Mouse (Mus musculus) R1 (cell line): ENCODE measurements around the gene Gm34653.
"Not testable (repeated sequence)": the region's sequence is repeated elsewhere in the genome, so short reads cannot be mapped to it uniquely, and the experiment has no call there.

Experiments used
- DNase-seq: peaks from one replicate; pipeline ENCODE4 v3.0.0-alpha.2; 2018; ENCODE audit warnings: low read depth, low spot score

Gene Gm34653

DNA sequence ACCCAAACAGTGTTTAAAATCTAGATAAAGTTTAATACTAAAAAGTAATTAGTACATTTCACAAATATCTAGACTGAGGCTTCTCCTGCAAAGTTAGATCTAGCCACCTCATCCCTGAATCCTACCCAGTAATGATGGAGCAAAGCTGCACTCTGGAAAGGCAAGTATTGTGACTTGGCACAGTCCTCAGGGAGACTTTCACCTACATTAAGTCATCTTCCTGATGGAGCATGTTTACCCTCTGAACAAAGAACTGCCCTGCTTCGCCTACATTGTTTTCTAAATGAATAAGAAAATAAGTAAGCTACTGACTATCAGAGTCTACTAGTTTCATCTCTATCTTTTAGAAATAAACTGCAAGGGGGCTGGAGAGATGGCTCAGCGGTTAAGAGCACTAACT is 14.3 kb upstream of the Gm34653 start:
- no peak for DNase-seq

DNA sequence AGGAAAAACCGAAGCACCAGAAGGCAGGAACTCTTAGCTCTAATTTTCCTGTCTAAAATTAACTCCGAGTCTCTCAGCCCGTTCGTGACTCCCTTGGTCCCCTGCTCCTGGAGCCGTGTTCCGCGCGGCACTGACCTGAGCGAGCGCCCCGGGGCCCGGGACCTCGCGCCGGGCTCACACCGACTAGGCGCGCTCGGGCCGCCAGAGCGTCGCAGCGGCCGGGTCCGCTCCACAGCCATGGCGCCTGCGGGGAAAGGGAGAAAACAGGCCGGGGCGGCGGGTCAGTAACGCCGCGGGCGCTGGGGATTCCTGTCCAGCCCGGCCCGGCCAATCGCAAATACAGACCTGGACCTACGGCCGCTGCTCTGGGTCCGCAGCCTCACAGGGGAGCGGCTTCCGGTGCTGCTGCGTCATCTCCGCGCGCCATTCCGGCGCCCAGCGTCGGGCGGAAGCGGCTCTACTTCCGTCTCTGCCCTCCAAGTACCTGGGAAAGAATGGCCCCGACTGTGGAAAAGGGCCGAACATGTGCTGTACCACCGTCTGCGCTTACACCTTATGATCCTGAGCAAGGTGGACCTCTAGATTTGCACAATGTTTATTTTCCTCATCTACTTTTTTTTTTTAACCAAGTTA is 6.9 kb upstream of the Gm34653 start, which contains the start of gene Fbxw2:
Gene Fbxw2 (minus strand): TSS at position 485 of the 633 bp plus-strand sequence.
- peak; percentile 93 for DNase-seq

DNA sequence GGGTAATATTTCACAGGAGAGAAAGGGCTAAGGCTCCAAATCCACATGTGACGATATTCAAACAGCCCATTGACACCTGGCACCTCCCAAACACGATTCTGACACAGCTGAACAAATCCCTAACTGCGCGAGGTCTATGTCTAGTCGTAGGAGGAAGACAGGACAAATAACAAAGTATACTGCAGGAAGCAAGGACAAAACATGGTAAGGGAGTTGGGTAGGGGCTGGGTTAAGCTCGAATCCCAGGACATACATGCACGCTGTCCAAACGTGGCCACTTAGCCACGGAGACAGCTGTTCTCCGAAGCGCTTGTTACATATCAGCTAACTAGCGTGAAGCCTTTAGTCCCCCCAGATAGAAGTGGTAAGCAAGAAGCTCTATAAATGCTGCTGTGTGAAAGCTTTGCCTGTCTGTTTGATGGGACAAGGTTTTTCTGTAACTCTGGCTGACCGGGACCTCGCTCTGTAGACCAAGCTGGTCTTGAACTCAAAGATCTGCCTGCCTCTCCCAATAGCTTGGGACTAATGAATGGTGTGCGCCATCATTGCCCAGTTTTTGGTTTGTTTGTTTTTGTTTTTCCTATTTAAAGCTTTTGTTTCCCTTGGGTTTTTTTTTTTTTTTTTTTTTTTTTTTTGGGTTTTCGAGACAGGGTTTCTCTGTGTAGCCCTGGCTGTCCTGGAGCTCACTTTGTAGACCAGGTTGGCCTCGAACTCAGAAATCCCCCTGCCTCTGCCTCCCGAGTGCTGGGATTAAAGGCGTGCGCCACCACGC is 6.2 kb upstream of the Gm34653 start:
- no peak for DNase-seq

DNA sequence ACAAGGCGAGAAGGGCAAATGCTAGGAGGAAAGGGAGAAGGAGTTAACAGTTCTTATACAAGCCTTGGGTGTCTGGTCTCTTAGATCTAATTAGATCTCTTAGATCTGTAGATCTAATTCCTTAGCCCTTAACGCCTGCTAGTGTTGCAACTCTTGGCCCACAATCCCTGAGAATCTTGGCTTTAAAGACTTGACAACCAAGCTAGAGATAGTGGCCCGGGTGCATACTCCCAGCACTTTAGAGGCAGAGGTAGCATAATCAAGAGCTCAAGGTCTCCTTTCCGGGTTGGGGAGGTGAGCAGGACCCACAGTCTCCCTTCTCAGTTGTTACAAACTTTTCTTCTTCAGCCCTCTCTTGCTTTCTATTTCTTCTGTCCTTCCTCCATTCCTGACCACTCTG is 5.2 kb upstream of the Gm34653 start:
- no peak for DNase-seq

DNA sequence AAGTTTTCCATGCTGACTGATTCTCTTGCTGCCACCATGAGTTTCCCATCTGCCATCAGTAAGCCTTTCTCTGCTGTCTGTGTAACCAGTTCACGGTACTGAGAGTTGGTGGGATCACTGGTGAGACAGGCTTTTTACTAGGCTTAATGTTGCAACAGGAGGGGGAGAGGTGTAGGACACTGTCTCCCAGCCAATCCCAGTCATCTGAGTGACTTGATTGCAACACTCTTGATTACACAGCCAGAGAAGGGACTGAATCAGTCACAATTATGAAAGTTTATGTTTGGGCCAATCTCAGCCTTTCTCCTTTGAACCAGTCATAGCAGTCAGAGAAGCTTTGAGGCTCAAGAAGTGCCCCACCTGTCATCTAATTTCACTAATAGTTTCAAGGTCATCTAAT is 4.8 kb upstream of the Gm34653 start:
- no peak for DNase-seq

DNA sequence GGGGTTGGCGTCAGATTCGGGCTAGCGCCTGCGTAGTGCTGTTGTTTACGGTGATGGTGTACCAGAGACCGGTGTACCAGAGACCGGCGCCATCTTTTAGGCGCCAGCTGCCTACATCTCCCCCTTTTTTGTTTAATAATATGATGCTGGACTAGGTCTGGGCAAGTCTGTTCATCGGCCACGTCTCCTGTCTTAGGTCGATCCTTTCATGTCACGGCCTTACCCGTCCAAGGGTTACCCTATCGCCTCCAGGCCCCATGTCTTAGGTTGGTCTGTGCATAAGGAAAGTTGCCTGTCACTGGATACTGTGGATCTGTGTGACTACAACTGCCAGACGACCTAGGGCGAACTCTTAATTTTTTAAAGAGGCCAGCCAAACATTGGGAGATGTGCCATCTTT is 2.7 kb upstream of the Gm34653 start:
- DNase-seq = peak; percentile 59

DNA sequence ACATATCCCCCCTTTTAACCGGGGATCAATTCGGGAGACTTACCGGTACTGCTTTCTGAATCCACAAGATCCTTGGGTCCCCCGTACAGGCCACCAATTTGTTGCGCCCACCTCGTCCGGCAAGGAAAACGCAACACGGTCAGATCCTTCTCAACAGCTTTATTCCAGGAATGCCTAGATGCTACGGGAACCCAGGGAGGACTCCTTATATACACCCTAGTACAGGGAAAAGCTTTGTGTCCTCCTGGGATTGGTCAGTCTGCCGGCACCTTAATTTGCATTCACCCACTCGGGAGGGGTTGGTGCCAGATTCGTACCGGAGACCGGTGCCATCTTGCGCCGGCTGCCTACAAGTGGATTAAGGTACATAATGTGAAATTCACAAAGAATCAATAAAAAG is 817 bp downstream of the Gm34653 start:
- peak; percentile 33 for DNase-seq

DNA sequence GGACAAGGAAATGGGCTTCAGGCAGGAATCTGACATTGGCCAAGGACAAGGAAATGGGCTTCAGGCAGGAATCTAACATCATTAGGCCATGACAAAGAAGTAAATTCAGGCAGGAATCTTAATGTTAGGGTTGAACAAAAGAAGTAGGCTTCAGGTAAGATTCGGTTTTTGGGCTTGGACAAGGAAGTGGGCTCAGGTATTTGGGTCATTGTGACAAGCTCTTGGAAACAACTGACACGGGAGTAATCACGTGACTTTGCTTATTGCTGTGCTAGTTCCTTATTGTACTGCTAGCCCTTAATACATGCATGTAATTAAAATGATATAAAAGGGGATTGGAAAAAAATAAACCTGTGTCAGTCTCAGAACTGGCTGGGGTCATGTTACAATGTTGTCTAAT is 2.9 kb downstream of the Gm34653 start:
- DNase-seq = peak; percentile 82

DNA sequence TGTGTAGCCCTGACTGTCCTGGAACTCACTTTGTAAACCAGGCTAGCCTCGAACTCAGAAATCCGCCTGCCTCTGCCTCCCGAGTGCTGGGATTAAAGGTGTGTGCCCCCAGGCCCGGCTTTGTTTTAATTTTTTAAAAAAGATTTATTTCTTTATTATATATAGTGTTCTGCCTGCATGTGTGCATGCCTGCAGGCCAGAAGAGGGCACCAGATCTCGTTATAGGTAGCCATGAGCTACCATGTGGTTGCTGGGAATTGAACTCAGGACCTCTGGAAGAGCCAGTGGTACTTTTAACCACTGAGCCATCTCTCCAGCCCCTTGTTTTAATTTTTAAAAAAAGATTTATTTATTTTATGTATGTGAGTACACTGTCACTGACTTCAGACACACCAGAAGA is 7.3 kb downstream of the Gm34653 start:
- DNase-seq = not testable (repeated sequence)

DNA sequence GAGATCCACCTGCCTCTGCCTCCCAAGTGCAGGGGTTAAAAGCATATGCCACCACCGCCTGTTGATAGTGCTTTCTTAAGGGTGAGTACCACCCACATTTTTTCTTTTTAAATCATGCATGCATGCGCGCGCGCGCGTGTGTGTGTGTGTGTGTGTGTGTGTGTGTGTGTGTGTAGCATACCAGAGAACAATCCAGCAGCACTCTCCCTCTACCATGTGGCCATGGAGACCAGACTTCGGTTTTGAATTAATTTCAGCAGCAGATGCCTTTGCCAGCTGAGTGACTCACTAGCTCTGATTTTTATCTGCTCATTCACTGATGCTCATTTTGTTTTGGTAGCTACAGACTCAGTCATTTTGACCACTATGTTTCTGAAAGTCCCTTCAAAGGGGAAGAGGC is 8.9 kb downstream of the Gm34653 start:
- no peak for DNase-seq

DNA sequence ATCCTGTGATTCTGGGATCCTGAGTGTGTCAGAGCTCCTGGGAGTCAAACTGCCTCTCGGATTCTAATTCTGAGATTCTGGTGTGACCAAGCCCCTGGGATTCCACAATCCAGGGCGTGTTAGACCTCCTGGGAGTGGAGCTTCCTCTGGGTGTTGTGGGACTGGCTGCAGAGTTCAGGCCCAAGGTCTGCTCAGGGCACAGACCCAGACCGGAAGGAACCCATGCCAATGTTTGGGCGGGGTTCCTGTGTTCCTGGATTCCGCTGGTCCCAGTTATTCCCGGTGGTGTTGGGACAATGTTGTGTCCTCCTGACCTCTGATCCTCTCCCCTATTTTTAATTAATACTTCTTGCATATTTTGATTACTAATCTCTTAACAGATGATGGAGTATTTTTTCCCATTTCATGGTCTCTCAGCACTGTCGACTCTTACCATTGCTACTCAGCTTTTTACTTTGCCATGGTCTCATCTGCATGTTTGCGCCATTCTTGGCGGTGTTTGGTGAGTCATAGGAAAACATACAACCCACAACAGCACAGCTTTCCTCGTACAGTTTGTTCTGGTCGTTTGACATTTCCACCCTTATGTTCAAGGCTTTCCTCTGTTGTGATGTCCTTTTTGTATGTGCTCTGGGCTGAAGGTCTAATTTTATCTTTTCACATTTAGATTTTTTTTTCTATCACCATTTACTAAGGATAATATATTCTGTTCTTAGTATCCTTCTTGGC is 10.6 kb downstream of the Gm34653 start:
- peak; percentile 80 for DNase-seq

DNA sequence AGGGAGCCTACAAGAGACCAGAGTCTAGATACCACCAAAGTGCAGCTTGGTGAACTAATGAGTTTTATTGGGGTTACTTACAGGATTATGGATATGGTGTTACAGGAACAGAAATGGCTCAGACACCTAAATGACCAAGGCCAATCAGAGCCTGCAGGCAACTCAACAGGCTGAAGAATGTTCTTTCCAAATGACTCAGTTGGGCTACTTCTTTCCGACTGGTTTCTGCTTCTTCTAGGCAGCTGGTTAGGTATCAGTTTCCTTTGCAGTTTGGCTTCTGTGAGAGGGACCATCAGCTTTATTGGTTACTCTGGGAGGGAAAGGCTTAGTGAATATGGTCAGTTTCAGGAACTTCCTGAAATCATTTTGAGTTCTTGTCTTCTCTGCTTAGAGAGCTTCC is 14.9 kb downstream of the Gm34653 start:
- DNase-seq = no peak

DNA sequence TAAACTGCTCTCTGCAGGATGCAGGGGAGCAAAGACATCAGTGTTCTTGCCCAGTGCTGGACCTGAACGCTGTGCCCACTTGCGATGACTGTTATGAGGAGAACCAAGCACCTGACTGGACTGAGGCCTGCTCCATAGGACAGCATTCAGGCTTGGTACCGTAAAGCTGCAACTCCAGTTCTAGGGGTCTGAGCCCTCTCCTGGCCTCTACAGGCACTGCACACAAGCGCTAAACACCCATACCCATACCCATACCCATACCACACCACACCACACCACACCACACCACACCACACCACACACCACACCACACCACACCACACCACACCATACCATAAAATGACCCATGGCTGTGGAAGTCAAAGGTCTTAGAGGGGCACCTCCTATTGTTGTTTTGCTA is 22.5 kb downstream of the Gm34653 start:
- peak; percentile 40 for DNase-seq

DNA sequence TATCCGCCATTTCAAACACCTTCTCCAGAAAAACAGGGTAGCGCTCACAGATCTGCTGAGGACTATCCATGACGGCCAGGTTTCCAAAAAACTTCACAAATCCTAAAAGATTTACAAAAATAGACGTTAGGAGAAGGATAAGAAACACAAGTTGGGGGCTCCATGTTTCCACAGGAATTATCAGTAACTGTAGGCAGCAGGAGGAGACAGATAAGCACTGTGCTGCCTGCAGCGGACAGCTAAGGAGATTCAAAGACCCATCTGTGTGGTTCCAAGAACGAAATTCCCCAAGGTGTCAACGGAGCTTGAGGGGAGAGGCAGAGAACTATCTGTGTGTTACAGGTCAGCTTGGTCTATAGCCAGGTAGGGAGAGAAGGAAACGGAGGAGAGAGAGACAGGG is 24.9 kb downstream of the Gm34653 start:
- no peak for DNase-seq

DNA sequence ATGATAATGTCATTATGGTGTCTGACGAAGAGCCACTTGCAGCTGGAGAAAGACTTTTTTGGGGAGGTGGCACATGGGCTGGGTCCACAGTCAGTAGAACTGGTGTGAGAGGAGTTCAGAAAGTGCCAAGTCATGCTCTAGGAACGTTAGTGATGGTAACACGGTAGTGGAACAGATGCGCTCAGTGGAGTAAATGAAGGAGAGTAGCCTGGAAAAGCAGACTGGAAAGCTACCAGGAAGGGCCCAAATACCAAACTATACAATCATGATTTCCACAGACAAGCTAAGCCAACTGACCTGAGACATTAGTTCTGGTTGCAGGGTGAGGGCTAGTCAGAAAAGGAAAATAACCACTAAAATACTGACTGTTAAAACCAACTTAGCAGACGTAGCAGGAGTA is 36.9 kb downstream of the Gm34653 start:
- peak; percentile 49 for DNase-seq

DNA sequence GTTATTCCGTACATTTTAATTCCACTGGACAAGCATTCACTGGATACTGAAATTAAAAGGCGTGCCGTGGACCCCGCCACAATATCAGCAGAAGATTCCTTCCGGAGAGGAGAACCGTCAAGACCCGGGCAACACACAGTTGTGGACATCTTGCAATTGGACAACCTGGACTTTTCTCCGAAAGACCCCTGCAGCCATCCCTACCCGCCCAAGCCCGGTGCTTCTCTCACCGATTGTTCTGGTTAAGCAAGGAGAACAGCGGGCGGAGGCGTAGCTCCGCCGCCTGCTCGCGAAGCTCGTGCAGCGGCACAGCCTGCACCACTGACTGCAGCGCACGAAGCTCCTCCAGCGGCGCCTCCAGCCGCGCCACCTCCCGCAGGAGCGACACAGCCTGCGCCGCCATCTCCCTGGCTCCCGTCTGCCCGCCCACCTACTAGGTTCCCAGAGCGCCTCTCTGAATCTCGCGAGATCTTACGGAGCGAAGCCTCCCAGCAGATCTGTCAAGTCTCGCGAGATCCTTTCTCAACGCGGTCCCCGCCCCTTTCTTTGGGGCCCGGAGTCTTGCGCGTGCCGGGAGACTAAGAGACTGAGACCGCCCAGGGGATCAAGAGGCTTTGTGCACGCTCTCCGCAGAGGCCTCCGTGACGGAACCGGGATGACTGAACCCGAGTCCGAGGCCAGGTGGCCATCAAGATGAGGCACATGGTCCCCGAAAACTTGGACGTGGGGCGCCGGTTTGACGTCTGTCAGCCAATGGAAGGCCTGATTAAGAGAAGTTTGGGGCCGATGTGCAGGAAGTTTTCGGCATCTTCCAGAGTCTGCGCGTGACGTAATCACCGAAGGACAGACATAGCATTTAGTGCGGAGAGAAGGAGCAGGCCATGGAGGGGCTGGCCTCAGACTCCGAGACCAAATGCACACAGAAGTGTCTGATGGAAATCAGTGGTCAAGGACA is 38.0 kb downstream of the Gm34653 start:
- DNase-seq = peak; percentile 100

DNA sequence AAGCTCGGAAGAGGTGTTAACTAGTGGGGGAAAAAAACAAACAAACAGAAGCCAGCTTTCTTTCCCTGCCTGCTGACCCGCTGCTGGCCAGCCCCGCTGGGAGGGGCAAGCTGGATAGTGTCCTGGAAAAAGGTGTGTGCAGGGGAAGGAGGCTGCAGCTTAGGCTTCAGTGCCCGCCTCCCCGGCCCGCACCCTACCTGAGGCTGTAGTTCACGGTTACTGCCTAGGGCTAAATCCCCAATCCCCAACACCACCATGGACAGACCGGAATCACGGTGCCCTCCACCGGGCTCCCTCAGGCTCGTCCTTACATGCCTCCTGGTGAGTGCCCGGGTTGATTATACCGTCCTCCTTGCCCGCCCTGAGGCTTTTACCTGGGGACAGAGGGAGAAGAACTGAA is 41.5 kb downstream of the Gm34653 start, which contains the start of gene Cutal:
Gene Cutal (plus strand): TSS at position 126 of the 400 bp plus-strand sequence.
- no peak for DNase-seq

DNA sequence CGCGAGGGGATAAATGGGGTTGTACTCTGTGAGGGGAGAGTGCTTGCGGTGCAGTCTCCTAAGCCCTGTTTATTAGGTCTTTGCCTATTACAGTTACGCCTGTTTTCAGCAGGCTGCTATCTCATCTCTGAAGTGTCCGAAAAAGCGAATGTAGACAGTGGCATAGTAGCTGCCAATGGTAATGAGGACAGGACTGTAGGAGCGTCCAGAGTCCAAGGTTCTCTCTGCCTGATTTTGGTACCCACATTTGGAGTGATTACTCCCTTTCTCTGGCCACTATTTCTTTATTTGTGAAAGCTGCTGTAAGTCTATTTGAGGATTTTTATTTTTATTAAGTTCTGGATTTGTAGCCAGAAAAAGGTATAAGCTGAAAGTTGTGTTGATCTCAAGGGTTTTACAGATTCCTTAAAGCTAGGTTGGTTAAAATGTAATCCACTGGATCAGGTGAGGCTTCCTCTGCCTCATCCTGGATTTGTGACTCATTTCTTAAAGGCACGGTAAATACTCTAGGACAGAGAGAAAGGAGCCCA is 42.1 kb downstream of the Gm34653 start, which contains the start of gene Psmd5:
Gene Psmd5 (minus strand): TSS at position 153 of the 530 bp plus-strand sequence.
- no peak for DNase-seq

DNA sequence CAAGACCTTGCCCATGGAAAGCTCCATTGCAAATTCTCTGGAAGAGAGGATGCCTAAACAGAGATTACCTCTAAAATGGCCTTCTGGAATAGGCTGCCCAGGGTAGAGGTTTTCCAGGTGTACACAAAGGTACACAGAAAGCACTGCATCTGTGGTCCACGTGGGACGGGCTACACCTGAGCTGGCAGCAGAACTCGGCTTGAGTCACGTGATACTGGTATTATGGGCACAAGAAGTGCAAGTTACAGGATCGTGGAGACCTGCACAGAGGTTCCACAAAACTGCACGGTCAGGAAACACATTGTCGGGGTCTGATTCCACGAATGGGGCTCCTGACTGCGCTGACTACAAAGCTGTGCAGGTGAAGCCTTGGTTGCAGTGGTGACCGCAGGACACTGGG is 47.2 kb downstream of the Gm34653 start:
- no peak for DNase-seq

DNA sequence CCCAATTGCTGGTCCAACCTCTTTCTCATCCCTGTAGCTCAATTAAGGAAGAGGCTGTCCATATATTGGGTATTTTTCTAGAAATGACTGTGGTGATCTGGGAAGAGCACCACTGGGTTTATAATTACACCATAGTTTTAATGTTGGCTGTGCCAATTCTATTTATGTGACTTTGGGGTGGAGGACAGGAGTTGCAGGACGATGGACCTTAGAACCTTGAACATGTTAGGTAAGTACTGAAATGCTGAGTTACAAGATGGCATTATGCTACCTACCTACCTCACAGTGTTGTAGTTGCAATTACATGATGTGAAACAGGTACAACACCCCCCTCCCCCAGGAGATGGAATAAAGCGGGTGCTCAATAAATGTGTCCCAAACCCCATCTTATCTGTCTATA is 50.0 kb downstream of the Gm34653 start:
- DNase-seq = no peak

DNA sequence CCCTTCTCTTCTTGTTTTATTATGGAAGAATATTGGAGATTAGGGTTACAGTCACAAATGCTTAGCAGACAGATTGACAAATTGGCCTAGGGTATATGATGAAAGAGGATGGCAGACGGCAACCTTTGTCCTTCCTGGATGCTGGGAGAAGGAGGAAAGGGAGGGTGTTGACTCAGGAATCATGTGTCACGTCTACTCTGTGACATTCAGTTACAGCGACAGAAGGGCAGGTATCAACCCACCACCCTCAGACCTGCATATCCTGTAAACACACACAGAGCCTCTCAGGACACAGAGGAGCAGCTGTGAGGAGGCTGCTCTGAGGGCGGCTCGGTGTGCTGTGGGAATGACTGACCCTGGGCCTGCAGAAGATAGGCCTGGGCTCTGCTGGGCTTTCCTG is 50.4 kb downstream of the Gm34653 start:
- no peak for DNase-seq
